Mouse (Mus musculus) hindbrain, embryonic 16.5 days (tissue): ENCODE data around the gene Papola. TPM values are rescaled to one million over a fixed set of nuclear protein-coding genes. Genes with fewer than 3 reads are reported as not detected.

Source experiments
- ATAC-seq: fragments of 200-750 bp; cut with Nextera tagmentation; 2 replicates; pipeline ENCODE4 v1.8.0; 2017; ENCODE audit warnings: moderate TSS enrichment, moderate library complexity
- H3K27ac ChIP-seq: fragments of 300-500 bp; sonication (generic); 2 replicates; pipeline ENCODE4 v1.5.1; 2014; ENCODE audit warnings: low read depth, mild to moderate bottlenecking, control low read depth, low read length, moderate library complexity
- H3K27me3 ChIP-seq: fragments of 300-500 bp; sonication (generic); replicated peaks from 2 replicates; pipeline ENCODE4 v1.6.1; 2014; ENCODE audit warnings: low read length; ENCODE audit not compliant: control insufficient read depth, insufficient read depth
- H3K36me3 ChIP-seq: fragments of 300-500 bp; sonication (generic); 2 replicates; pipeline ENCODE4 v1.6.1; 2014; ENCODE audit warnings: mild to moderate bottlenecking, low read length, moderate library complexity, mixed read lengths; ENCODE audit not compliant: control insufficient read depth, insufficient read depth
- H3K4me1 ChIP-seq: fragments of 300-500 bp; sonication (generic); 2 replicates; pipeline ENCODE4 v1.6.1; 2014; ENCODE audit warnings: low read depth, low read length; ENCODE audit not compliant: control insufficient read depth, insufficient read depth
- H3K4me2 ChIP-seq: fragments of 300-500 bp; sonication (generic); 2 replicates; pipeline ENCODE4 v1.6.1; 2014; ENCODE audit warnings: mild to moderate bottlenecking, low read length, control low read depth, moderate library complexity
- H3K4me3 ChIP-seq: fragments of 300-500 bp; sonication (generic); 2 replicates; pipeline ENCODE4 v1.5.1; 2014; ENCODE audit warnings: mild to moderate bottlenecking, low read length, control low read depth, moderate library complexity
- H3K9ac ChIP-seq: fragments of 300-500 bp; sonication (generic); 2 replicates; pipeline ENCODE4 v1.6.1; 2014; ENCODE audit warnings: low read depth, mild to moderate bottlenecking, control low read depth, low read length, moderate library complexity
- H3K9me3 ChIP-seq: fragments of 300-500 bp; sonication (generic); 2 replicates; pipeline ENCODE4 v1.6.1; 2014; ENCODE audit warnings: mild to moderate bottlenecking, low read length, moderate library complexity; ENCODE audit not compliant: control insufficient read depth
- WGBS: fragments of 180-500 bp; shearing (Covaris S2); extraction: QIAGEN DNeasy Blood & Tissue Kit; methylation state at CpG from one replicate; pipeline ENCODE4 v1.1.7; 2014; 5-methylcytosine and 5-hydroxymethylcytosine counted together
- polyA plus RNA-seq: library from polyadenylated mRNA; unstranded; fragments of >200 nt; fragmentation: Nextera tagmentation; extraction: Ambion mirVana; gene quantifications from 2 replicates; pipeline ENCODE4 v1.2.1, GENCODE M21; 2015

Papola gene
- polyA plus RNA-seq, 1 experiment from 2014 or later: 127 TPM

DNA sequence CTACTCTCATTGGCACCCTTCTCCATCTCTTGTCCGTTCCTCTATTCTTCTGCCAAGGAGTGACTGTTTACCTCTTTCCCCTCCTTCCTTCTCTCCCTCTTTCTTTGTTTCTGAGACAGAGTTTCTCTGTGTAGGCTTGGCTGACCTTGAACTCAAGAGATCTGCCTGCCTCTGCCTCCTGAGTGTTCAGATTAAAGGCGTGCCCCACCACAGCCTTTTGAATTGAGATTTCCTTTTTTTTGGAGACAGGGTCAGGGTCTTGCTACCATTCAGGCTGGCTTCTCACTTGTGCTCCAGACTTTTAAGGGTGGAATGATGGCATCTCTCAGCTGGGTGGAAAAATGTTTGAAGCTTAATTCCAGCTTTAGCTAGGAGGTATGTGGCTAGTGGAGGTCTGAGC lies 3.1 kb downstream of the Papola start:
- WGBS: 100% methylated on average over 2 of the region's 2 CpGs
- Histone ChIP-seq H3K27ac (no peak overlapping the region), H3K27me3 (no peaks in the 10 kb centered on the region), H3K4me3 (no peak overlapping the region), H3K36me3 (no peaks in the 10 kb centered on the region), H3K9ac (no peak overlapping the region), H3K9me3 (no peaks in the 10 kb centered on the region), H3K4me2 (no peak overlapping the region), H3K4me1 (peaks cover 16% of the 10 kb centered on the region)
- ATAC-seq: no peak

GRCm38 (mm10) chr12:105789885-105790284 lies 5.4 kb downstream of the Papola start:
- no peak overlapping the region for H3K4me3 ChIP-seq
- no peaks in the 10 kb centered on the region for H3K9me3 ChIP-seq
- no peak overlapping the region for H3K4me2 ChIP-seq
- H3K27me3 ChIP-seq: no peaks in the 10 kb centered on the region
- peaks cover 16% of the 10 kb centered on the region for H3K4me1 ChIP-seq
- H3K9ac ChIP-seq: no peak overlapping the region
- ATAC-seq: no peak
- 89% methylated on average over 6 of the region's 6 CpGs for WGBS
- H3K36me3 ChIP-seq: no peaks in the 10 kb centered on the region
- no peak overlapping the region for H3K27ac ChIP-seq

GRCm38 (mm10) chr12:105794896-105795295 lies 10.4 kb downstream of the Papola start:
- Histone ChIP-seq H3K9ac (no peak overlapping the region), H3K36me3 (0 out of 2 replicates have a peak, but pooled peaks cover 3% of the 10 kb centered on the region), H3K27ac (no peak overlapping the region), H3K9me3 (no peaks in the 10 kb centered on the region), H3K4me3 (no peak overlapping the region), H3K27me3 (no peaks in the 10 kb centered on the region), H3K4me2 (no peak overlapping the region), H3K4me1 (no peaks in the 10 kb centered on the region)
- 92% methylated on average over 2 of the region's 2 CpGs for WGBS
- ATAC-seq: no peak

DNA sequence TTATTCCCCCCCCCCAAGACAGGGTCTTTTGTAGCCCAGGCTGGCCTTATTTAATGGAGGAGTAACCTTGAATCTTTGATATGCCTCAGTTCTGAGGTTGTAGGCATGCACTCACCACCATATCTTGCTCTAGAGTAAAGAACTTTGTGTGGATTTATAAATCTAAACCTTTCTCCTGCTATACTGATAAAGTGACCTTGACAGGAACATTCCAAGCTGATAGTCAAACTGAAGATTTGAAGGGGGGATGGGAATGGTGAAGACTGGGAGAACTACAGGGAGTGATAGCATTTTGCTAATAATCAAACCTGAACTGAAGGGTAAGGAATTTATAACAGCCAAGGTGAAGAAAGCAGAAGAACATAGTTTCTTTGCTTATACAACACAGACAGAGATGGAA lies 13.5 kb downstream of the Papola start:
- Histone ChIP-seq H3K27ac (no peak overlapping the region), H3K4me2 (no peak overlapping the region), H3K4me1 (no peaks in the 10 kb centered on the region), H3K27me3 (no peaks in the 10 kb centered on the region), H3K36me3 (peaks cover 3% of the 10 kb centered on the region; the same call in 1 of the 2 replicates), H3K9me3 (no peaks in the 10 kb centered on the region), H3K4me3 (no peak overlapping the region), H3K9ac (no peak overlapping the region)
- no peak for ATAC-seq

DNA sequence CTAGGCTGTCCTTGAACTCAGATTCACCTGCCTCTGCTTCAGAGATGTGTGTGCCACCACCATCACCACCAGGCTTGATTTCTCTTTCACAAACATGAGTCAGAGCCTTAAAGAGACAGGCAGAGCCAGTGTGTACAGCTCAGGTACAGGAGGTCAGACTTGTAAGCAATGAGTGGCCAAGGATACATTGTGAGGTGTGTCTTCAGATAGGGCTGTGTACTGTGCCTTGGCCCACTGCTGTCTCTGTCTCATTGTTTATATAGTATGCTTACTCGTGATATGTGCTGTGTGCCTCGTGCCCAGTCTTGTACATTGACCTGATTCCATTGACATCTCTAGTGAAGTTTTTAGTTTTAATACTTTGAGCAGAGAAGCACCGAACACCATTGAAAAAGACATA lies 21.3 kb downstream of the Papola start:
- H3K4me2 ChIP-seq: no peak overlapping the region
- no peak overlapping the region for H3K9ac ChIP-seq
- H3K9me3 ChIP-seq: no peaks in the 10 kb centered on the region
- WGBS: 95% methylated on average over 3 of the region's 3 CpGs
- no peaks in the 10 kb centered on the region for H3K4me1 ChIP-seq
- ATAC-seq: no peak
- no peaks in the 10 kb centered on the region for H3K27me3 ChIP-seq
- no peak overlapping the region for H3K4me3 ChIP-seq
- H3K36me3 ChIP-seq: peaks cover 18% of the 10 kb centered on the region
- no peak overlapping the region for H3K27ac ChIP-seq

GRCm38 (mm10) chr12:105806205-105806604 lies 21.7 kb downstream of the Papola start:
- H3K9me3 ChIP-seq: no peaks in the 10 kb centered on the region
- no peak overlapping the region for H3K27ac ChIP-seq
- no peak for ATAC-seq
- H3K27me3 ChIP-seq: no peaks in the 10 kb centered on the region
- H3K4me1 ChIP-seq: no peaks in the 10 kb centered on the region
- no peak overlapping the region for H3K4me3 ChIP-seq
- H3K4me2 ChIP-seq: no peak overlapping the region
- 96% methylated on average over 3 of the region's 3 CpGs for WGBS
- no peak overlapping the region for H3K9ac ChIP-seq
- H3K36me3 ChIP-seq: peaks cover 21% of the 10 kb centered on the region

DNA sequence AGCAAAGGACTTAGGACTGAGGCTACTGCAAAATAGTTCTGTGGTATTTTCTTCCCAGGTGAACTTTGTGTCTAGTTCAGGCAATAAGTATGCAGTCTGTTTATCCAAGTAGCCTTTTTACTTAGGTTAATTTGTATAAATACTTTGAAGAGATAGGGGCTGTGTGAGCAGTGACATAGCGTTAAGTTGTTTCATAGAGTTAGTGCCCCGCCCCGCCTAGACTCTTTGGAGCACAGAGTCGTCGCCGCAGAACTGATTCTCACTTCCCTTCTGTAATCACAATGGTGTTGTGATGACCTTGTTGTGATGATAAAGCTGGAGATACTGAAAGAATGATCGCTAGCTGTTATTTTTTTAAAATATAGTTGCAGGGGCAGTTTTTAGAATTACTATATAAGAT lies 22.9 kb downstream of the Papola start:
- no peaks in the 10 kb centered on the region for H3K27me3 ChIP-seq
- H3K36me3 ChIP-seq: peaks cover 27% of the 10 kb centered on the region
- no peaks in the 10 kb centered on the region for H3K9me3 ChIP-seq
- no peak overlapping the region for H3K4me2 ChIP-seq
- H3K4me1 ChIP-seq: no peaks in the 10 kb centered on the region
- no peak for ATAC-seq
- 98% methylated on average over 7 of the region's 7 CpGs for WGBS
- no peak overlapping the region for H3K4me3 ChIP-seq
- H3K9ac ChIP-seq: no peak overlapping the region
- no peak overlapping the region for H3K27ac ChIP-seq

- H3K4me2 ChIP-seq: no peak overlapping the region
- 54% methylated on average over 3 of the region's 3 CpGs for WGBS
Measured at GRCm38 (mm10) chr12:105808945-105809344, 24.5 kb downstream of the Papola start.

DNA sequence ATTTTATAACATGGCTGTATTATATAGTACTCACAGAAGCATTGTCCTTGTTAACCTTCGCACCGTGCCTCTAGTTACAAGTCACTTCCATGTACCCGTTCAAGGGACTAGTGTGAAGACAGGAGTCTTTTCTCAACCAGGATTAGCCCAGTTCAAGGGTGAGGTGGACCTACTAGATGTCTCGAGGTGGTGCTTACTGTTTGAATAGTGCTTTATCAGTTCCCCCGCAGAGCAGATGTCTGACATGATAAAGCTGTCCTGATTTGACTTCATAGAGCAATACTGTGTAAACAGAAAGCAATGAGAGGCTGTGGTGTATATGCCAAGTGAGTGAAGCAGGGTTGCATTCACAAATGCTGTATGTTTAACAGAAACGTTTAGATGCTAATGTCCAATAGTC lies 26.1 kb downstream of the Papola start:
- Histone ChIP-seq H3K9me3 (no peaks in the 10 kb centered on the region), H3K27ac (no peak overlapping the region), H3K4me1 (no peaks in the 10 kb centered on the region), H3K4me3 (no peak overlapping the region), H3K36me3 (peaks cover 24% of the 10 kb centered on the region), H3K4me2 (no peak overlapping the region), H3K9ac (no peak overlapping the region), H3K27me3 (no peaks in the 10 kb centered on the region)
- 94% methylated on average over 6 of the region's 6 CpGs for WGBS
- no peak for ATAC-seq

More at GRCm38 (mm10) chr12:105808945-105809344, 24.5 kb downstream of the Papola start:
- Histone ChIP-seq H3K4me1 (no peaks in the 10 kb centered on the region), H3K9ac (no peak overlapping the region), H3K4me3 (no peak overlapping the region), H3K27me3 (no peaks in the 10 kb centered on the region), H3K36me3 (peaks cover 27% of the 10 kb centered on the region), H3K9me3 (no peaks in the 10 kb centered on the region), H3K27ac (no peak overlapping the region)
- ATAC-seq: no peak

DNA sequence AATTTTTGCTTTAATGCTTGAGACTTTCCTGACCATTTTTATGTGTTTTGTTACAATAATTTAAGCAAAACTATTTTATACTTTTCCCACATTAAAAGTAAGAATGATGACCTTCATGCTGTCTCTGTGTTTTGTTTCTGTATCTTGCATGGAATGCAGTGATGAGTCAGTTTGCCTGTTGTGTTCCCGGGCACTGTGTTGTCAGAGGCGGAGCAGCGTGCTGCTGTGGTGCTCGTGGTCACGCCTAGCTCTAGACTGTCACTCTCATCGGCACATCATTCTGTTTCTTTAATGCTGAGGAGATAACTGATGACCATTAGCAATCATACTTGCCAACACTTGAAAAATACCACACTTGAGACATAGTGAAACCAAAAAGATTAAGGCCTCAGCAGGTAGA lies 29.5 kb downstream of the Papola start:
- Histone ChIP-seq H3K36me3 (peaks cover 13% of the 10 kb centered on the region; the same call in 1 of the 2 replicates), H3K27ac (no peak overlapping the region), H3K4me3 (no peak overlapping the region), H3K9ac (no peak overlapping the region), H3K4me1 (no peaks in the 10 kb centered on the region), H3K27me3 (no peaks in the 10 kb centered on the region), H3K4me2 (no peak overlapping the region), H3K9me3 (no peaks in the 10 kb centered on the region)
- no peak for ATAC-seq
- 93% methylated on average over 6 of the region's 6 CpGs for WGBS
